Mouse (Mus musculus) CD8-positive naive resting alpha-beta T cell, adult 2 months (primary cell): ENCODE measurements around the gene Pmpca.

ENCODE experiments used
- DNase-seq, 2 experiments: peaks; one replicate each; pipeline ENCODE4 v3.0.0; 2022; ENCODE audit warnings: low read depth in 2 of 2, low spot score in 2 of 2

Gene Pmpca

GRCm38 (mm10) chr2:26389154-26389690 is at the start of gene Pmpca, which contains the start of gene Entr1:
Pmpca (plus strand) TSS chr2:26389339.
Entr1 (minus strand) TSS chr2:26389316.
- DNase-seq, result peak; percentile 78 to 83

- no peak for DNase-seq
Observed at GRCm38 (mm10) chr2:26341510-26341981, 47.6 kb upstream of the Pmpca start.

- DNase-seq, result no peak
Observed at GRCm38 (mm10) chr2:26342044-26342443, 47.1 kb upstream of the Pmpca start.

GRCm38 (mm10) chr2:26342609-26343490 is 46.3 kb upstream of the Pmpca start:
- no peak for DNase-seq

GRCm38 (mm10) chr2:26348241-26348640 is 40.9 kb upstream of the Pmpca start:
- DNase-seq, result no peak

GRCm38 (mm10) chr2:26351358-26352290 is 37.5 kb upstream of the Pmpca start, which contains the start of gene Dnlz:
Dnlz (minus strand) TSS chr2:26352110.
- peak; percentile 84 to 91 for DNase-seq

- peak in 1 of 2 experiments; percentile 25 for DNase-seq
Observed at GRCm38 (mm10) chr2:26352291-26352910, 36.7 kb upstream of the Pmpca start.

- no peak for DNase-seq
Observed at GRCm38 (mm10) chr2:26353066-26353980, 35.8 kb upstream of the Pmpca start.

- no peak for DNase-seq
Observed at GRCm38 (mm10) chr2:26354401-26354800, 34.7 kb upstream of the Pmpca start.

- no peak for DNase-seq
Observed at GRCm38 (mm10) chr2:26356231-26356630, 32.9 kb upstream of the Pmpca start.

GRCm38 (mm10) chr2:26356678-26357077 is 32.5 kb upstream of the Pmpca start:
- DNase-seq, result no peak

GRCm38 (mm10) chr2:26357484-26357883 is 31.7 kb upstream of the Pmpca start:
- no peak for DNase-seq

- DNase-seq, result no peak
Observed at GRCm38 (mm10) chr2:26358667-26359320, 30.3 kb upstream of the Pmpca start.

GRCm38 (mm10) chr2:26359983-26360382 is 29.2 kb upstream of the Pmpca start:
- DNase-seq, result no peak

- no peak for DNase-seq
Observed at GRCm38 (mm10) chr2:26360772-26361171, 28.4 kb upstream of the Pmpca start, which contains the start of gene Card9. Card9 (minus strand) TSS chr2:26360918.

- no peak for DNase-seq
Observed at GRCm38 (mm10) chr2:26362991-26363390, 26.1 kb upstream of the Pmpca start.

- DNase-seq, result no peak
Observed at GRCm38 (mm10) chr2:26363481-26363880, 25.7 kb upstream of the Pmpca start.

GRCm38 (mm10) chr2:26364738-26365465 is 24.2 kb upstream of the Pmpca start:
- no peak for DNase-seq
